Mouse (Mus musculus) megakaryocyte, embryonic 14.5 days (primary cell): ENCODE measurements around the gene Ect2. TPM values are rescaled to one million over a fixed set of nuclear protein-coding genes. Genes with fewer than 3 reads are reported as not detected.
A peak's percentile ranks its signal among the peaks of the same experiment; 100 is the strongest.

ENCODE experiments used
- H3K27me3 ChIP-seq: replicated peaks from 2 replicates; pipeline ENCODE3; 2012; ENCODE audit warnings: inconsistent platforms
- H3K36me3 ChIP-seq: replicated peaks from 2 replicates; pipeline ENCODE3; 2012; ENCODE audit warnings: low read length, inconsistent platforms, mixed read lengths
- H3K4me1 ChIP-seq: 2 replicates; pipeline ENCODE4 v1.6.1; 2012; ENCODE audit warnings: inconsistent platforms
- H3K4me3 ChIP-seq: replicated peaks from 2 replicates; pipeline ENCODE3; 2012; ENCODE audit warnings: moderate library complexity, mild to moderate bottlenecking, inconsistent platforms
- H3K9me3 ChIP-seq: 2 replicates; pipeline ENCODE4 v1.6.1; 2012; ENCODE audit warnings: inconsistent platforms
- FLI1 ChIP-seq: IDR thresholded peaks from 2 replicates; pipeline ENCODE4 v1.6.1; 2012; ENCODE audit warnings: low read length, inconsistent platforms, mixed read lengths
- GATA1 ChIP-seq: IDR thresholded peaks from 3 replicates; pipeline ENCODE4 v1.6.1; 2012; ENCODE audit warnings: mixed read lengths, low read length, inconsistent platforms, borderline replicate concordance
- polyA plus RNA-seq: library from polyadenylated mRNA; stranded (reverse); fragments of >175 nt; gene quantifications from 2 replicates; pipeline ENCODE4 v1.2.3, GENCODE M21; 2012; ENCODE audit warnings: low replicate concordance; ENCODE audit not compliant: insufficient read depth

The Ect2 gene
- polyA plus RNA-seq, 1 experiment = 0.09 TPM

- Histone ChIP-seq H3K4me3 (no peak overlapping the region), H3K27me3 (no peaks in the 10 kb centered on the region), H3K36me3 (peaks cover 3% of the 10 kb centered on the region), H3K9me3 (peaks cover 18% of the 10 kb centered on the region), H3K4me1 (peaks cover 39% of the 10 kb centered on the region)
- TF ChIP-seq GATA1 (no peak), FLI1 (no peak)
Observed at GRCm38 (mm10) chr3:27081229-27082060, 72.2 kb downstream of the Ect2 start.

DNA sequence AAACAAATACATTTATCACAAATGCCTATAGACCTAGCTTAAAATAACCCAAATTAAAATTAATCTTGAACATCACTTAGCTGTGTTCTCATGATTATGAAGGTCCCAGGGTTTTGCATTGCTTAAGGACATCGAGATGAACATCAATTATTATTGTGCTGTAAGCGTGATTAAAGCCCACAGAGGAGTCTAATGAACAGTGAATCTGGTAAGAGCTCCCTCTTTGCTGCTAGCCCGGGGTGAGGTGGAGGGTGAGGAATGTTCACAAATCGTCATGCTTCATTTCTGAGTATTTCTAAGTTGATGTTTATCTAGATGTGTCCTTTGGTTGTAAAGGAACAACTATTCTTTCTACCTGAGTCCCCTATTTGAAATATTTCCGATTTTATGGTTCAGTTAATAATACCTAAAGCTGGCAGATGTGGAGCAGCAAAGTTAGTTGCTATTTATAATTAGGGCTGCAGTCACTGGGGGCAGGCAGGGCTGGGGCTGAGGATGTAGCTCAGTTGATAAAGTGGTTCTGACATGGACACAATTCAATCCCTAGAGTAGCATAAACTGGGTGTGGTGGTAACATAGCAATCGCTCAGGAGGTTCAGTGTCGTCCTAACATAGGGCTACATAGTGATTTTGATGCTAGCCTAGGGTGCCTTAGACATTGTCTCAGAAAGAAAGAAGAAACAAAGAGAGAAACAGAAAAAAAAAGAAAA is 73.5 kb downstream of the Ect2 start:
- TF ChIP-seq GATA1 (no peak), FLI1 (no peak)
- H3K9me3 ChIP-seq = peaks cover 19% of the 10 kb centered on the region

GRCm38 (mm10) chr3:27073884-27074283 is 79.8 kb downstream of the Ect2 start:
- peaks cover 21% of the 10 kb centered on the region; the same call in 1 of the 2 replicates for H3K9me3 ChIP-seq
- H3K36me3 ChIP-seq = peaks cover 13% of the 10 kb centered on the region
- no peaks in the 10 kb centered on the region for H3K27me3 ChIP-seq
- H3K4me1 ChIP-seq = peaks cover 66% of the 10 kb centered on the region
- TF ChIP-seq FLI1 (no peak), GATA1 (no peak)
- peak overlapping the region; percentile 60 for H3K4me3 ChIP-seq

More for the DNA sequence above, 73.5 kb downstream of the Ect2 start:
- Histone ChIP-seq H3K36me3 (peaks cover 3% of the 10 kb centered on the region), H3K27me3 (no peaks in the 10 kb centered on the region), H3K4me3 (no peak overlapping the region), H3K4me1 (peaks cover 45% of the 10 kb centered on the region)

GRCm38 (mm10) chr3:27071706-27072105 is 82.0 kb downstream of the Ect2 start:
- no peak for TF ChIP-seq FLI1
- TF ChIP-seq GATA1 = no peak
- Histone ChIP-seq H3K4me3 (peak overlapping the region; percentile 38), H3K27me3 (no peaks in the 10 kb centered on the region), H3K36me3 (peaks cover 13% of the 10 kb centered on the region), H3K9me3 (peaks cover 19% of the 10 kb centered on the region; the same call in 1 of the 2 replicates), H3K4me1 (peaks cover 45% of the 10 kb centered on the region)

DNA sequence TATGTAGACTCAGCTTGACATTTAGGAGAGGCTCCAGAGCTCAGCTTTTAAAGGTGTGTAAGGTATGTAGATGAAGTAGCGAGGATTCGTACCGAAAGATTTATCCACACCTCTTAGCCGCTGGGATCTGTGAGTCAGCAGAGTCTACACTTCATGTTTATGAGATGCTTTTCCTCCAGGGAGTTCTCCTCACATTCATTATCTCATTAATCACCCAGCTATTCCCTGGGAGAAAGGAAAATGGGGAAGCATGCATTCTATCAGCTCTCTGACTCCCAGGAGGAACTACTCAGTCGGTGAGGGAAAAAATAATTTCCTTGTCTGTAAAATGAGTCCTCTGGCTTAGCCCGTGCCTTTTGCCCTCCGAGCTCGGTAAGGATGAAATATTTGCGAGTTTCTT is 83.3 kb downstream of the Ect2 start:
- H3K27me3 ChIP-seq = no peaks in the 10 kb centered on the region
- peaks cover 46% of the 10 kb centered on the region for H3K4me1 ChIP-seq
- peaks cover 15% of the 10 kb centered on the region; the same call in 1 of the 2 replicates for H3K9me3 ChIP-seq
- H3K4me3 ChIP-seq = no peak overlapping the region
- TF ChIP-seq GATA1 (no peak), FLI1 (no peak)
- peaks cover 11% of the 10 kb centered on the region for H3K36me3 ChIP-seq

DNA sequence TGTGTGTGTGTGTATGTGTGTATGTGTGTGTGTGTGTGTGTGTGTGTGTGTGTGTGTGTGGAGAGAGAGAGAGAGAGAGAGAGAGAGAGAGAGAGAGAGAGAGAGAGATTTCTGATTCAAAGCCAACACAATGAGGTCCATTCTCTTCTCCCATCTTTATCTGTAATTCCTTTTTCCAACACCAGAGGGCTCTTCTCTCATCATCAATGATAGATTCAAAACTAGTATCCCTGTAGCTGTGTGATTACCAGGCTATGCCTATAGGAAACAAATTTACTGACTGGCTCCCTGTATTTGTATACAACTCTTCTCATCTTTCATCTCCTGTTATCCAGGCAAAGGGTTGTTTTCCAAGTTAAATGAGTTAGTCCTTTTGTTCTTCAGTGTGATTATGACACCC is 86.5 kb downstream of the Ect2 start:
- H3K27me3 ChIP-seq = no peaks in the 10 kb centered on the region
- no peak overlapping the region for H3K4me3 ChIP-seq
- peaks cover 24% of the 10 kb centered on the region for H3K9me3 ChIP-seq
- H3K4me1 ChIP-seq = peaks cover 26% of the 10 kb centered on the region
- TF ChIP-seq GATA1 = no peak
- TF ChIP-seq FLI1 = no peak
- H3K36me3 ChIP-seq = peaks cover 19% of the 10 kb centered on the region

- H3K36me3 ChIP-seq = peaks cover 8% of the 10 kb centered on the region
- no peak for TF ChIP-seq FLI1
- no peak for TF ChIP-seq GATA1
- peaks cover 11% of the 10 kb centered on the region for H3K9me3 ChIP-seq
- no peaks in the 10 kb centered on the region for H3K27me3 ChIP-seq
- H3K4me1 ChIP-seq = peaks cover 32% of the 10 kb centered on the region
- H3K4me3 ChIP-seq = no peak overlapping the region
Observed at GRCm38 (mm10) chr3:27064886-27065285, 88.8 kb downstream of the Ect2 start.

GRCm38 (mm10) chr3:27063399-27064260 is 90.0 kb downstream of the Ect2 start:
- no peak overlapping the region for H3K4me3 ChIP-seq
- no peaks in the 10 kb centered on the region for H3K27me3 ChIP-seq
- TF ChIP-seq GATA1 = no peak
- TF ChIP-seq FLI1 = no peak
- peaks cover 8% of the 10 kb centered on the region for H3K36me3 ChIP-seq
- H3K9me3 ChIP-seq = peaks cover 9% of the 10 kb centered on the region
- H3K4me1 ChIP-seq = peaks cover 34% of the 10 kb centered on the region

DNA sequence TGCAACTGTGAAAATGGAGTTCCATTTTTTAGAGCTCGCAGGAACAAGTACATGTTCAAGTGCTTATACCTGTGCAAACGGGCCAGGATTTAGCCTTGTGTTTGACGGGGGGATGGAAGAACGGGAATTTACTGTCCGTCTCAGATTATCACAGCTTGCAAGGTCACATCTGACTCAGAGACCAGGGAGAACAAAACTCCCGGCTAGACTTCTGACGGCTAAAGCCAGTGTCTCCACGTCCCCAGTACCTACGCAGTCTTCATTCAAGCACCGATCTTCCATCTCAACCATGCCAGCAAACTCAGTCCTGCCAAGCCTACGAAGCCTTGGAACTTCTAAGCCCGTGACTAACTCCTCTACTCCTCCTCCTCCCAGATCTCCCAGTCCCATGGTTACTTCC is 93.2 kb downstream of the Ect2 start:
- H3K4me1 ChIP-seq = peaks cover 44% of the 10 kb centered on the region
- H3K27me3 ChIP-seq = no peaks in the 10 kb centered on the region
- TF ChIP-seq FLI1 (no peak), GATA1 (no peak)
- H3K4me3 ChIP-seq = no peak overlapping the region
- H3K9me3 ChIP-seq = peaks cover 8% of the 10 kb centered on the region
- peaks cover 14% of the 10 kb centered on the region for H3K36me3 ChIP-seq
